Mouse (Mus musculus): ENCODE measurements around the gene Zzef1. TPM values are rescaled to one million over a fixed set of nuclear protein-coding genes. Genes with fewer than 3 reads are reported as not detected.
A peak's percentile ranks its signal among the peaks of the same experiment; 100 is the strongest.

The Zzef1 gene
- polyA plus RNA-seq, 1 experiment from 2014 or later = 9.8 TPM

DNA sequence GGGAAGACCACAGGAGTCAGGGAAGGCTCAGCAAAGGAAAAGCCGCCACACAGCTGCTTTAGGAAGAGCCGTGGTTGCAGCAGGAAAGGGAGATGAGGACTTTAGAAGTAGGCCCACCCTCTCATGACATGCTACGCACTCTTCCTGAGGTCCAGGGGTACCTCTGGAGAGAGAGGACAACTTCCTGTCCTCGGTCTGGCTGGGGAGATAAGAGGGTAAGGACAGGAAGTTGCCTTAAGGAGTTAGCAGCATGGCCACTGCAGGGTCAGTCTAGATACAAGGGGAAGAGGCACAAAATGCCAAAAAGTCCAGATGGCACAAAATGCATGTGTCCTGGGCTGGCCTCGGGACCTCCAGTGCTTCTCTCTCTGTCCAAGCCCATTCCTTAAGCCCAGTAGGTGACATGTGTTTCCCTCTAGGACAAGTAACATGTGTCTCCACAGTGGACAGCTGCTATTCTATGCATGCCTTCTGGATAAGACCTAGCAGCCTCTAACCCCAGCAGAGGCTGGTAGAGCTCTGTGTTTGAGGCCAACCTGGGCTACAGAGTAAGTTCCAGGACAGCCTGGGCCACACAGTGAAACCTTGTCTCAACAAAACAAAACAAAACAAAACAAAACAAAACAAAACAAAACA, 159.4 kb downstream of the Zzef1 start:
- no peaks in the 10 kb centered on the region for H3K9me3 ChIP-seq (ENCODE audit: control insufficient read depth, low read length)
- peaks cover 27 to 39% of the 10 kb centered on the region in 2 experiments for H3K4me1 ChIP-seq (ENCODE audit: control insufficient read depth in 2 of 2, insufficient read depth in 2 of 2, low read length in 2 of 2)
- no peak overlapping the region for H3K4me3 ChIP-seq (ENCODE audit: control insufficient read depth in 1 of 2, insufficient read depth in 1 of 2, low read depth in 1 of 2, low read length in 2 of 2)
- H3K4me2 ChIP-seq (ENCODE audit: low read length) = no peak overlapping the region
- ATAC-seq (ENCODE audit: insufficient number of reproducible peaks, insufficient read depth, low FRiP score, low read depth) = peak; percentile 18; the same call in 1 of the 2 replicates
- no peak overlapping the region for H3K9ac ChIP-seq (ENCODE audit: low read length)
- peaks cover 13% of the 10 kb centered on the region for H3K27me3 ChIP-seq (ENCODE audit: control insufficient read depth, insufficient read depth, low read length)
- no peaks in the 10 kb centered on the region for H3K36me3 ChIP-seq (ENCODE audit: control insufficient read depth, insufficient read depth, low read length)
- WGBS = 48% methylated on average over 5 of the region's 5 CpGs
- 0 out of 4 replicates have a peak overlapping the region, but pooled peaks of 1 of the 2 experiments have one; percentile 31 for H3K27ac ChIP-seq (replicated peaks in 1 of 2; ENCODE audit: control insufficient read depth in 1 of 2, insufficient read depth in 1 of 2, low read depth in 2 of 2, low read length in 2 of 2)

- ATAC-seq (ENCODE audit: insufficient number of reproducible peaks, insufficient read depth, low FRiP score, low read depth) = no peak
These were observed 161.3 kb downstream of the Zzef1 start for GRCm38 (mm10) chr11:72957318-72957717.

GRCm38 (mm10) chr11:72959924-72960679, 164.1 kb downstream of the Zzef1 start:
- Histone ChIP-seq H3K4me1 (ENCODE audit: control insufficient read depth in 2 of 2, insufficient read depth in 2 of 2, low read length in 2 of 2) (peaks cover 23 to 28% of the 10 kb centered on the region in 2 experiments), H3K36me3 (ENCODE audit: control insufficient read depth, insufficient read depth, low read length) (no peaks in the 10 kb centered on the region), H3K4me2 (ENCODE audit: low read length) (peak overlapping the region; percentile 70), H3K27ac (replicated peaks in 1 of 2; ENCODE audit: control insufficient read depth in 1 of 2, insufficient read depth in 1 of 2, low read depth in 2 of 2, low read length in 2 of 2) (no peak overlapping the region), H3K4me3 (ENCODE audit: control insufficient read depth in 1 of 2, insufficient read depth in 1 of 2, low read depth in 1 of 2, low read length in 2 of 2) (no peak overlapping the region; a peak in 1 of 4 replicates), H3K9ac (ENCODE audit: low read length) (no peak overlapping the region), H3K9me3 (ENCODE audit: control insufficient read depth, low read length) (no peaks in the 10 kb centered on the region), H3K27me3 (ENCODE audit: control insufficient read depth, insufficient read depth, low read length) (peaks cover 30% of the 10 kb centered on the region)
- WGBS = 16% methylated on average over 15 of the region's 15 CpGs
- ATAC-seq (ENCODE audit: insufficient number of reproducible peaks, insufficient read depth, low FRiP score, low read depth) = no peak

More at GRCm38 (mm10) chr11:72957318-72957717, 161.3 kb downstream of the Zzef1 start:
- Histone ChIP-seq H3K9me3 (ENCODE audit: control insufficient read depth, low read length) (no peaks in the 10 kb centered on the region), H3K36me3 (ENCODE audit: control insufficient read depth, insufficient read depth, low read length) (no peaks in the 10 kb centered on the region), H3K9ac (ENCODE audit: low read length) (no peak overlapping the region), H3K4me1 (ENCODE audit: control insufficient read depth in 2 of 2, insufficient read depth in 2 of 2, low read length in 2 of 2) (peaks cover 35 to 39% of the 10 kb centered on the region in 2 experiments), H3K4me3 (ENCODE audit: control insufficient read depth in 1 of 2, insufficient read depth in 1 of 2, low read depth in 1 of 2, low read length in 2 of 2) (no peak overlapping the region), H3K27me3 (ENCODE audit: control insufficient read depth, insufficient read depth, low read length) (peaks cover 30% of the 10 kb centered on the region), H3K27ac (replicated peaks in 1 of 2; ENCODE audit: control insufficient read depth in 1 of 2, insufficient read depth in 1 of 2, low read depth in 2 of 2, low read length in 2 of 2) (no peak overlapping the region), H3K4me2 (ENCODE audit: low read length) (no peak overlapping the region)
- 40% methylated on average over 2 of the region's 2 CpGs for WGBS

DNA sequence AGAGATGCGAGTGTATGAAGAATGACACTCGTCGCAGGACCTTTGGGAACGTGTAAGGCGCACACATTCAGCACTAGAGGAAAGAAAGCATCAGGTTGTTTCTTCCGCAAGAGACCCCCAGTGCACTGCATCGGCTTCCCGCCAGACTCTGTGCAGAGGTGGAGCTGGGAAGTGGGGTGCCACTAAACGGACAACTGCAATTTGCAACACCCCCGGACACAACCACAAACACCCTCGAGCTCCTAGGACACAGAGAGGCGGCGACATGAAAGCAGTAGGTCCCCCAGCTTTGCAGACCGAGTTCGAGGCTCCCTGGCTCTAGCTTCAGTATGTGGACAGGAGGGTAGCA, 164.7 kb downstream of the Zzef1 start:
- Histone ChIP-seq H3K4me1 (ENCODE audit: control insufficient read depth in 2 of 2, insufficient read depth in 2 of 2, low read length in 2 of 2) (peaks cover 23% of the 10 kb centered on the region in 2 experiments), H3K9ac (ENCODE audit: low read length) (peak overlapping the region; percentile 49; the same call in 1 of the 2 replicates), H3K27me3 (ENCODE audit: control insufficient read depth, insufficient read depth, low read length) (peaks cover 30% of the 10 kb centered on the region), H3K4me3 (ENCODE audit: control insufficient read depth in 1 of 2, insufficient read depth in 1 of 2, low read depth in 1 of 2, low read length in 2 of 2) (peak overlapping the region; percentile 39 to 44), H3K9me3 (ENCODE audit: control insufficient read depth, low read length) (no peaks in the 10 kb centered on the region), H3K4me2 (ENCODE audit: low read length) (peak overlapping the region; percentile 70), H3K27ac (replicated peaks in 1 of 2; ENCODE audit: control insufficient read depth in 1 of 2, insufficient read depth in 1 of 2, low read depth in 2 of 2, low read length in 2 of 2) (no peak overlapping the region), H3K36me3 (ENCODE audit: control insufficient read depth, insufficient read depth, low read length) (no peaks in the 10 kb centered on the region)
- ATAC-seq (ENCODE audit: insufficient number of reproducible peaks, insufficient read depth, low FRiP score, low read depth) = no peak
- 3% methylated on average over 15 of the region's 15 CpGs for WGBS

DNA sequence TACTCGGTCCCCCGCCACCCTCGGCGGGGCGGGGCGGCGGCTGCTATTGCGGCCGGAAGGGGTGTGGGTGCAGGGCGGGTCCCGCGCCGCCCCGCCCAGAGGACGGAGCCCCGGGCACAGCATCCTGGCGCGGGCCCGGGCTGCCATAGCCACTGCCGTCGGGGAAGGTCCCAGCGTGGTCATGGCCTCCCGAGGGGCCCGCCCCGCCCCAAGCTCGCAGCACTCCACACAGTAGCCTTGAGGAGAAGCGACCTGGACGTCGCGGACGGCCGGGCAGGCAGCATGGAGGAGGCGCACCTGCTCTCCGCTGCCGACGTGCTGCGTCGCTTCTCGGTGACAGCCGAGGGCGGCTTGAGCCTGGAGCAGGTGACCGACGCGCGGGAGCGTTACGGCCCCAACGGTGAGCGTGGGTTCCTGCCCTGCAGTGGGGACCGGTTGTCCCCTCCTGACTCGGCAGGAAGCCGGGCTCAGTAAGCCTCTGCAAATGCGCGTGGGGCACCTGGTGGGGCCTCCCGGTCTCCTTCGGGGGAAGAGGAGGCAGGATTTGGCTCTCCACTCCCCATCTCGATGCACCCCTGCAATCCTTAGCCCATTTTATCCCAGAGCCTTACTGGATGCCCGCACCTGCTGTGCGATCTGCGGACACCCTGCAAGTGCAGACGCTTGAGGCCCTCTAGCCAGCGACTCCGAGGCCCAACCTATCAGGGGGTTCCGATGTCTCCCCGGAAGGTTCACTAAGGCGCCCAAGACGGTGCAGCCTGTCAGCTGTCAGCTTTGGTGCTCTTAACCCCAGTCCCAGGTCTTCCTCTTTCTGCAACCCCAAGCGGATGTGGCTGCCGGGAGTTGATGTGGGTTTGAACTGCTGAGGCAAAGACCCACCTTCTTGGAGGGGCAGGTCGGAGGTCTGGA, 165.3 kb downstream of the Zzef1 start, which contains the start of gene Atp2a3:
Atp2a3 (plus strand) TSS at position 98 of the 909 bp plus-strand sequence.
- no peak for ATAC-seq (ENCODE audit: insufficient number of reproducible peaks, insufficient read depth, low FRiP score, low read depth)
- Histone ChIP-seq H3K27ac (replicated peaks in 1 of 2; ENCODE audit: control insufficient read depth in 1 of 2, insufficient read depth in 1 of 2, low read depth in 2 of 2, low read length in 2 of 2) (no peak within 1 kb of the TSS), H3K27me3 (ENCODE audit: control insufficient read depth, insufficient read depth, low read length) (peaks cover 30% of the 10 kb centered on the region), H3K36me3 (ENCODE audit: control insufficient read depth, insufficient read depth, low read length) (no peaks in the 10 kb centered on the region), H3K4me1 (ENCODE audit: control insufficient read depth in 2 of 2, insufficient read depth in 2 of 2, low read length in 2 of 2) (peaks cover 23% of the 10 kb centered on the region in 2 experiments), H3K9me3 (ENCODE audit: control insufficient read depth, low read length) (no peaks in the 10 kb centered on the region), H3K4me2 (ENCODE audit: low read length) (peak within 1 kb of the TSS; percentile 70), H3K4me3 (ENCODE audit: control insufficient read depth in 1 of 2, insufficient read depth in 1 of 2, low read depth in 1 of 2, low read length in 2 of 2) (peak within 1 kb of the TSS; percentile 39 to 44), H3K9ac (ENCODE audit: low read length) (peak within 1 kb of the TSS; percentile 49; the same call in 1 of the 2 replicates)
- 5% methylated on average over 60 of the region's 70 CpGs for WGBS

DNA sequence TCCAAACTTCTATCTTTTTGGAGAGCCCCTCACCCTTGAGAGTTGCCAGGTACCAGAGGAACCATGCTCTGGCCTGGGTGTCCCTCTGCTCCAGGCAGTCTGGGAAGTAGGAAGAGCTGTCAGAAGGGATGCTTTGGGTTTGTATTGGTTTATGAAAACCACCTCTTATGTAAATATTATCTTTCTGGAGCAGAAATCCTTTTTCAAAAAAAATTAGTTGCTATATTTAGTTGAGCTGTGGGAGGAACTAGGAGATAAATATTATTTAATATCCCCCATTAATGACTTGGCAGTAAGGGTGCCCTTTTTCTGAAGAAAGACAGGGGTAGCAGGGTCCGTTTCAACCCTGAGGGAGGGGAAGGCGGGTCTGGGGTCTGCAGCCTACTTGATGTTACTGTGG, 166.4 kb downstream of the Zzef1 start:
- H3K27ac ChIP-seq (replicated peaks in 1 of 2; ENCODE audit: control insufficient read depth in 1 of 2, insufficient read depth in 1 of 2, low read depth in 2 of 2, low read length in 2 of 2) = no peak overlapping the region
- ATAC-seq (ENCODE audit: insufficient number of reproducible peaks, insufficient read depth, low FRiP score, low read depth) = no peak
- H3K9ac ChIP-seq (ENCODE audit: low read length) = no peak overlapping the region
- H3K4me3 ChIP-seq (ENCODE audit: control insufficient read depth in 1 of 2, insufficient read depth in 1 of 2, low read depth in 1 of 2, low read length in 2 of 2) = no peak overlapping the region
- peaks cover 21 to 23% of the 10 kb centered on the region in 2 experiments for H3K4me1 ChIP-seq (ENCODE audit: control insufficient read depth in 2 of 2, insufficient read depth in 2 of 2, low read length in 2 of 2)
- no peaks in the 10 kb centered on the region for H3K9me3 ChIP-seq (ENCODE audit: control insufficient read depth, low read length)
- peaks cover 34% of the 10 kb centered on the region for H3K27me3 ChIP-seq (ENCODE audit: control insufficient read depth, insufficient read depth, low read length)
- no peak overlapping the region for H3K4me2 ChIP-seq (ENCODE audit: low read length)
- no peaks in the 10 kb centered on the region for H3K36me3 ChIP-seq (ENCODE audit: control insufficient read depth, insufficient read depth, low read length)
- WGBS = 71% methylated on average over 2 of the region's 2 CpGs
